Mouse (Mus musculus): ENCODE measurements around the gene Prkce.

GRCm38 (mm10) chr17:86506881-86507280, 339.3 kb downstream of the Prkce start:
- TF ChIP-seq CTCF (IDR thresholded peaks at IDR 0.05; ENCODE audit: borderline replicate concordance, extremely low read depth, insufficient read depth, insufficient read length) (no peak), POLR2A (IDR thresholded peaks at IDR 0.05; ENCODE audit: borderline replicate concordance, extremely low read depth, insufficient read depth, insufficient read length, poor library complexity, severe bottlenecking) (no peak)

Measured in brain, embryonic 14.5 days (tissue).